Mouse (Mus musculus): Measurements from ENCODE around the gene Aurkaip1. TPM values are rescaled to one million over a fixed set of nuclear protein-coding genes. Genes with fewer than 3 reads are reported as not detected.
A peak's percentile ranks its signal among the peaks of the same experiment; 100 is the strongest.
"Not testable (repeated sequence)": the region's sequence is repeated elsewhere in the genome, so short reads cannot be mapped to it uniquely, and the experiment has no call there.

The Aurkaip1 gene
- polyA plus RNA-seq (2015; fragmentation: Nextera tagmentation; extraction: Ambion mirVana): 143 and 157 TPM in 2 replicates

GRCm38 (mm10) chr4:155831205-155831766 is at the start of gene Aurkaip1:
Gene Aurkaip1 (plus strand): TSS chr4:155831272.
- peak within 1 kb of the TSS; percentile 93 for H3K4me3 ChIP-seq (ENCODE audit: low read length)
- ATAC-seq (ENCODE audit: low FRiP score, low TSS enrichment): peak; percentile 94

GRCm38 (mm10) chr4:155783486-155784080 is 47.5 kb upstream of the Aurkaip1 start:
- ATAC-seq (ENCODE audit: low FRiP score, low TSS enrichment): no peak
- Histone ChIP-seq H3K9ac (replicated peaks; ENCODE audit: low read length) (peak overlapping the region; percentile 80), H3K27me3 (ENCODE audit: insufficient read depth, low read length) (no peaks in the 10 kb centered on the region), H3K36me3 (ENCODE audit: insufficient read depth, low read length) (no peaks in the 10 kb centered on the region), H3K4me1 (ENCODE audit: insufficient read depth, low read length) (peaks cover 15% of the 10 kb centered on the region), H3K4me3 (ENCODE audit: low read length) (peak overlapping the region; percentile 56), H3K9me3 (ENCODE audit: low read length) (no peaks in the 10 kb centered on the region), H3K4me2 (replicated peaks; ENCODE audit: low read depth, low read length) (peak overlapping the region; percentile 75), H3K27ac (ENCODE audit: low read length) (no peak overlapping the region; the same call in 1 of the 2 replicates)
- 39% methylated on average over 16 of the region's 16 CpGs for whole genome bisulfite sequencing

More at GRCm38 (mm10) chr4:155831205-155831766, at the start of gene Aurkaip1:
- Histone ChIP-seq H3K27me3 (ENCODE audit: insufficient read depth, low read length) (no peaks in the 10 kb centered on the region), H3K9ac (replicated peaks; ENCODE audit: low read length) (peak within 1 kb of the TSS; percentile 90), H3K9me3 (ENCODE audit: low read length) (no peaks in the 10 kb centered on the region), H3K36me3 (ENCODE audit: insufficient read depth, low read length) (0 out of 2 replicates have a peak, but pooled peaks cover 11% of the 10 kb centered on the region), H3K27ac (ENCODE audit: low read length) (peak within 1 kb of the TSS; percentile 94), H3K4me1 (ENCODE audit: insufficient read depth, low read length) (peaks cover 22% of the 10 kb centered on the region), H3K4me2 (replicated peaks; ENCODE audit: low read depth, low read length) (peak within 1 kb of the TSS; percentile 96)
- under 1% methylated on average over 49 of the region's 49 CpGs for WGBS

- under 1% methylated on average over 52 of the region's 52 CpGs for WGBS
- Histone ChIP-seq H3K4me2 (replicated peaks; ENCODE audit: low read depth, low read length) (peak overlapping the region; percentile 75), H3K27ac (ENCODE audit: low read length) (peak overlapping the region; percentile 66), H3K9ac (replicated peaks; ENCODE audit: low read length) (peak overlapping the region; percentile 80), H3K4me1 (ENCODE audit: insufficient read depth, low read length) (peaks cover 15% of the 10 kb centered on the region), H3K4me3 (ENCODE audit: low read length) (peak overlapping the region; percentile 56), H3K9me3 (ENCODE audit: low read length) (no peaks in the 10 kb centered on the region), H3K27me3 (ENCODE audit: insufficient read depth, low read length) (no peaks in the 10 kb centered on the region), H3K36me3 (ENCODE audit: insufficient read depth, low read length) (no peaks in the 10 kb centered on the region)
- ATAC-seq (ENCODE audit: low FRiP score, low TSS enrichment): peak; percentile 90
Measured at GRCm38 (mm10) chr4:155784081-155784701, 46.9 kb upstream of the Aurkaip1 start.

- H3K27ac ChIP-seq (ENCODE audit: low read length): no peak overlapping the region
- WGBS: 81% methylated on average over 10 of the region's 10 CpGs
- no peak for ATAC-seq (ENCODE audit: low FRiP score, low TSS enrichment)
Measured at GRCm38 (mm10) chr4:155785246-155785645, 45.8 kb upstream of the Aurkaip1 start.

GRCm38 (mm10) chr4:155785819-155786218 is 45.3 kb upstream of the Aurkaip1 start, which contains the start of gene Tmem88b:
Gene Tmem88b (minus strand): TSS chr4:155785874.
- peak within 1 kb of the TSS; percentile 80 for H3K9ac ChIP-seq (replicated peaks; ENCODE audit: low read length)
- ATAC-seq (ENCODE audit: low FRiP score, low TSS enrichment): no peak
- WGBS: 72% methylated on average over 5 of the region's 5 CpGs
- peak within 1 kb of the TSS; percentile 75 for H3K4me2 ChIP-seq (replicated peaks; ENCODE audit: low read depth, low read length)
- H3K27ac ChIP-seq (ENCODE audit: low read length): no peak within 1 kb of the TSS
- peak within 1 kb of the TSS; percentile 56 for H3K4me3 ChIP-seq (ENCODE audit: low read length)
- peaks cover 15% of the 10 kb centered on the region for H3K4me1 ChIP-seq (ENCODE audit: insufficient read depth, low read length)
- H3K36me3 ChIP-seq (ENCODE audit: insufficient read depth, low read length): no peaks in the 10 kb centered on the region
- no peaks in the 10 kb centered on the region for H3K27me3 ChIP-seq (ENCODE audit: insufficient read depth, low read length)
- H3K9me3 ChIP-seq (ENCODE audit: low read length): no peaks in the 10 kb centered on the region

More at GRCm38 (mm10) chr4:155785246-155785645, 45.8 kb upstream of the Aurkaip1 start:
- peaks cover 15% of the 10 kb centered on the region for H3K4me1 ChIP-seq (ENCODE audit: insufficient read depth, low read length)
- no peak overlapping the region for H3K4me2 ChIP-seq (replicated peaks; ENCODE audit: low read depth, low read length)
- H3K27me3 ChIP-seq (ENCODE audit: insufficient read depth, low read length): no peaks in the 10 kb centered on the region
- H3K9ac ChIP-seq (replicated peaks; ENCODE audit: low read length): no peak overlapping the region
- no peak overlapping the region for H3K4me3 ChIP-seq (ENCODE audit: low read length)
- no peaks in the 10 kb centered on the region for H3K9me3 ChIP-seq (ENCODE audit: low read length)
- H3K36me3 ChIP-seq (ENCODE audit: insufficient read depth, low read length): no peaks in the 10 kb centered on the region

GRCm38 (mm10) chr4:155788300-155788699 is 42.8 kb upstream of the Aurkaip1 start:
- WGBS: 90% methylated on average over 3 of the region's 3 CpGs
- Histone ChIP-seq H3K36me3 (ENCODE audit: insufficient read depth, low read length) (no peaks in the 10 kb centered on the region), H3K9ac (replicated peaks; ENCODE audit: low read length) (no peak overlapping the region), H3K9me3 (ENCODE audit: low read length) (no peaks in the 10 kb centered on the region), H3K27me3 (ENCODE audit: insufficient read depth, low read length) (no peaks in the 10 kb centered on the region), H3K4me3 (ENCODE audit: low read length) (no peak overlapping the region), H3K27ac (ENCODE audit: low read length) (no peak overlapping the region), H3K4me1 (ENCODE audit: insufficient read depth, low read length) (peaks cover 24% of the 10 kb centered on the region), H3K4me2 (replicated peaks; ENCODE audit: low read depth, low read length) (no peak overlapping the region)
- no peak for ATAC-seq (ENCODE audit: low FRiP score, low TSS enrichment)

- H3K9me3 ChIP-seq (ENCODE audit: low read length); ATAC-seq (ENCODE audit: low FRiP score, low TSS enrichment): not testable (repeated sequence)
- WGBS: 77% methylated on average over 4 of the region's 4 CpGs
Measured at GRCm38 (mm10) chr4:155788833-155789232, 42.2 kb upstream of the Aurkaip1 start.

GRCm38 (mm10) chr4:155790021-155790489 is 41.0 kb upstream of the Aurkaip1 start, which contains the start of gene Ankrd65:
Gene Ankrd65 (plus strand): TSS chr4:155790439.
- peak within 1 kb of the TSS; percentile 38 for H3K4me2 ChIP-seq (replicated peaks; ENCODE audit: low read depth, low read length)
- H3K4me1 ChIP-seq (ENCODE audit: insufficient read depth, low read length): peaks cover 17% of the 10 kb centered on the region
- H3K9ac ChIP-seq (replicated peaks; ENCODE audit: low read length): no peak within 1 kb of the TSS
- H3K4me3 ChIP-seq (ENCODE audit: low read length): no peak within 1 kb of the TSS
- WGBS: 89% methylated on average over 3 of the region's 3 CpGs
- no peaks in the 10 kb centered on the region for H3K9me3 ChIP-seq (ENCODE audit: low read length)
- no peaks in the 10 kb centered on the region for H3K27me3 ChIP-seq (ENCODE audit: insufficient read depth, low read length)
- no peak for ATAC-seq (ENCODE audit: low FRiP score, low TSS enrichment)
- H3K36me3 ChIP-seq (ENCODE audit: insufficient read depth, low read length): no peaks in the 10 kb centered on the region
- H3K27ac ChIP-seq (ENCODE audit: low read length): peak within 1 kb of the TSS; percentile 65

More at GRCm38 (mm10) chr4:155788833-155789232, 42.2 kb upstream of the Aurkaip1 start:
- not testable (repeated sequence) for H3K27ac ChIP-seq (ENCODE audit: low read length); H3K9ac ChIP-seq (replicated peaks; ENCODE audit: low read length); H3K27me3 ChIP-seq (ENCODE audit: insufficient read depth, low read length); H3K4me3 ChIP-seq (ENCODE audit: low read length); H3K36me3 ChIP-seq (ENCODE audit: insufficient read depth, low read length); H3K4me2 ChIP-seq (replicated peaks; ENCODE audit: low read depth, low read length)
- peaks cover 21% of the 10 kb centered on the region for H3K4me1 ChIP-seq (ENCODE audit: insufficient read depth, low read length)

- Histone ChIP-seq H3K9me3 (ENCODE audit: low read length) (no peaks in the 10 kb centered on the region), H3K4me1 (ENCODE audit: insufficient read depth, low read length) (peaks cover 17% of the 10 kb centered on the region), H3K4me3 (ENCODE audit: low read length) (no peak overlapping the region), H3K36me3 (ENCODE audit: insufficient read depth, low read length) (no peaks in the 10 kb centered on the region), H3K9ac (replicated peaks; ENCODE audit: low read length) (no peak overlapping the region), H3K27me3 (ENCODE audit: insufficient read depth, low read length) (no peaks in the 10 kb centered on the region), H3K4me2 (replicated peaks; ENCODE audit: low read depth, low read length) (no peak overlapping the region), H3K27ac (ENCODE audit: low read length) (peak overlapping the region; percentile 65)
- peak; percentile 70 for ATAC-seq (ENCODE audit: low FRiP score, low TSS enrichment)
- WGBS: 38% methylated on average over 3 of the region's 3 CpGs
Measured at GRCm38 (mm10) chr4:155790650-155791161, 40.4 kb upstream of the Aurkaip1 start.

All from kidney, embryonic 16.5 days (tissue).